Mouse (Mus musculus) G1E (cell line): ENCODE results near the gene App.

Experiments
- CTCF ChIP-seq: IDR thresholded peaks from 2 replicates; pipeline ENCODE4 v1.5.1; 2012; ENCODE audit warnings: low read depth, low read length, inconsistent platforms, mixed read lengths
- GATA1 ChIP-seq: IDR thresholded peaks from 2 replicates; pipeline ENCODE4 v1.6.1; 2012; ENCODE audit warnings: borderline replicate concordance, low read length, inconsistent platforms, mixed read lengths
- GATA2 ChIP-seq: IDR thresholded peaks from 2 replicates; pipeline ENCODE4 v1.6.1; 2012; ENCODE audit warnings: low read depth, low read length, inconsistent platforms, borderline replicate concordance
- POLR2AphosphoS5 ChIP-seq: IDR thresholded peaks from 2 replicates; pipeline ENCODE4 v1.6.1; 2012; ENCODE audit warnings: low read depth, low read length, inconsistent platforms; ENCODE audit not compliant: insufficient replicate concordance
- TAL1 ChIP-seq: conservative IDR thresholded peaks from 2 replicates; pipeline ENCODE4 v1.6.1; 2012; ENCODE audit warnings: low read depth, low read length, inconsistent platforms, mixed read lengths

GRCm38 (mm10) chr16:85071791-85072190, 101.8 kb downstream of the App start:
- no peak for TF ChIP-seq CTCF
- no peak for TF ChIP-seq TAL1
- no peak for TF ChIP-seq GATA1
- TF ChIP-seq GATA2 = no peak
- no peak for TF ChIP-seq POLR2AphosphoS5
